Mouse (Mus musculus) regulatory T cell (primary cell): ENCODE data around the gene Nlk.

Experiments
- in situ Hi-C: fragments of 300-600 bp; cut with MboI, MseI; formaldehyde crosslinking; loops from one replicate; pipeline ENCODE4 v1.15.1; 2025; ENCODE audit warnings: high pct_unique_total_duplicates

Nlk gene

DNA sequence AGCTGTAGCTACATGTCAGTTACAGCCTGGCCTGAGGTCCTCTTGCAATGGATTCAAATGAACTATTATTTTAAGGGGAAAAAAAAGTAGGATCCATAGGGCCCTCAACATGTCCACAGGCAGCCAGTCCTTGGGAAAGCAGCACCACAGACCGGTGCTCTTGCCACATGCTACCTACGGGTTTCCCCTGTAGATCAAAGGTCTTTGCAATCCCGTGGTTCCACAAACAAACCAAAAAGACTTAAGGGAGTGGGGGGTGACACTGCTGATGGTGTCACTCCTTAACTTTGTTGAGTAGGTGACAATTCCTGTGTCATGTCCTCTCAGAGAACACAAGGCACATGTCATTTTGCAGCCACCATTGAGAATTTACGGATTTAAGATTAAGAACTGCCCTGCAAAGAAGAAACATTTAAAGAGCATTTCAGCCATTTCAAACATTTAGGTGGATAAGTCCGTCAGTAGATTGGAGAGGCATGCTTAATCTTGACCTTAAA, 147.6 kb downstream of the Nlk start:
- in situ Hi-C loops, result no loop called here

DNA sequence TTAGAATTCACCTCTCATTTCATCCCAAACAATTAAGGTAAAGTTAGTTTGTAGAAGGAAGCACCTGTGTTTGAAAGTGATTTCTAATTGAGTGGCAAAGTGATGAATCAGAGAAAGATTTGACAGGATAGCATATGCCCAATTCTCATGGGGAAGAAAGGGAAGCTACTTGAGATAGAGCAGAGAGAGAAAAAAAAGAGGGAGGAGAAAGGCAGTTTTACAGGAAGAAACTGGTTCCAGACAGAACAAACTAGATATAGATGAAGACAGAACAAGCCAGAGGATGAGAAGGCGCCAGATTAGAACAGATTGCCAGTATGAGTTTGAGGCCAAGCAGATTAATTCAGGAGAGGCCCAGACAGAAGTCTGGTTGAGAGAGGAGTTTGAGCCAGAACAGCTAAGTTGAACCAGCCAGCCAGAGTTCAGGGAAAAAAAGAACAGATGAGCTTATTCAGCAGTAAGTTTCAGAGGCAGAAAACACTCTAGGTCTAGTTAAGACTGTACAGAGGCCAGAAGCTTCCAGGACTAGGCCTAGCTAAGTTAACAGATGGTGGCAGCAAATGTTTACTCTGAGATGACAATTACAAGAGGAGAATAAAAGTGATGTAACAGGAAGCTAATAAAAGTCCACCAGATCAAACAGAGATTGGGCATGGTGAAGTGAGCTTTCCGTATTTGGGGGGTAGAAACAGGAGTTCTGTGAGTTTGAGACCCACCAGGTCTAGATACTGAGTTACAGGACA, 149.3 kb downstream of the Nlk start:
- in situ Hi-C loops, result no loop called here

DNA sequence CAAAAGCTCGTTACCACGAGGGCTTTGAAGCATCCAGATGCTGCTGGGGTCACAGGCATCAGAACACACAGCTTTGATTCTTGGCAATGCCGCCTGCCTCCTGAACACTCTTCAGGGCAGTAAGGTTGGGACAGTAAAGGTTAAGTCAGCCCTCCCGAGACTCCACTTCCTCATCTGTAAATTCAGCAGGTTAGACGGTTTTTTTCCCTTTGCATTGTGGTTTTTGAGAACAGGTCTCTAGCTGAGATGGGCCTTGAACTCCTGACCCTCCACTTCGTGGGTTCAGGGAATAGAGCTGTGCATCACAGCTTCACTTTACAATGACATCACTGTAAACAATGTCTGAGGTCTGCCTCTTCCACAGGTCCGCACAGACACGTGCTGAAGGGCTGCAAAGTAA, 152.0 kb downstream of the Nlk start:
- in situ Hi-C loops, result no loop called here

DNA sequence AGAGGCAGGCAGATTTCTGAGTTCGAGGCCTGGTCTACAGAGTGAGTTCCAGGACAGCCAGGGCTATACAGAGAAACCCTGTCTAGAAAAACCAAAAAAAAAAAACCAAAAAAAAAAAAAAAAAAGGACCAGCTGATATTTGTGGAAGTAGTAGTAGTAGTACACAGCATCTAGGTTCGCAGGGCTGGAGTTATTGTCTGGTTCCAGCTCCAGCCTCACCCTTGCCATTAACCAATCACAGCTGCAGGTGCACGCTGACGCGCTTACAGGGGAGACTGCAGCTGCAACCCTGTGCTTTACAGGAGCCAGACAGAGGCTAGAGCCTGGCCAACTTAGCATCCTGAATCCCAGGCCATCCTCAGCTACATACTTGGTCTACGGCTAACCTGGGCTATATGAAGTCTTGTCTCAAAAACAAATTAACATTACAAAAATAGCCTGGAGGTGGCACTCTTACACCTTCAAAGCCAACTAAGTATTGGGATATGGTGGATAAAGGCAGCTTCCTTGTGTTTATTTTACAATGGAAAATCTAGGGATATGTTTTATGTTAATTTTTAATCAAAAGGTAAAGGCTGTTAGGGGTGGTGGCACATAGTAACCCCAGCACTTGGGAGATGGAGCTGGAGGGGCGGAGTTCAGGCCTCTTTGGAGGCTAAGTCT, 152.6 kb downstream of the Nlk start:
- in situ Hi-C loops, result no loop called here

DNA sequence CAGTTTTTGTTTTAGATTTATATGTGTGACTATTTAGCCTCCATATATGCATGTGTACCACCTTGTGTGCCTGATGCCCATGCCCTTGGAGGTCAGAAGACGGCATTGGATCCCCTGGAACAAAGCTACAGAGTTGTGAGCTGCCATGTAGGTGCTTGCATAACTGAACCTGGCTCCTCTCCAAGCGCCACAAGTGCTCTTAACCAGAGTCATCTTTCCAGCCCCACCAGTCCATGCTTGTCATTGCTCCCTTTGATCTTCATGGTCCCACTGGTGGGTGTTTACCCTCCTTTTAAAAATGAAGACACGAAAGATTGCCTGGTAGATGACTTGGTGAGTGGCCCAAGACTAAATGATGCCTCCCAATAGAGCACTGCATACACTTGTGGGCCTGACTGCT, 156.8 kb downstream of the Nlk start:
- in situ Hi-C loops, result no loop called here

DNA sequence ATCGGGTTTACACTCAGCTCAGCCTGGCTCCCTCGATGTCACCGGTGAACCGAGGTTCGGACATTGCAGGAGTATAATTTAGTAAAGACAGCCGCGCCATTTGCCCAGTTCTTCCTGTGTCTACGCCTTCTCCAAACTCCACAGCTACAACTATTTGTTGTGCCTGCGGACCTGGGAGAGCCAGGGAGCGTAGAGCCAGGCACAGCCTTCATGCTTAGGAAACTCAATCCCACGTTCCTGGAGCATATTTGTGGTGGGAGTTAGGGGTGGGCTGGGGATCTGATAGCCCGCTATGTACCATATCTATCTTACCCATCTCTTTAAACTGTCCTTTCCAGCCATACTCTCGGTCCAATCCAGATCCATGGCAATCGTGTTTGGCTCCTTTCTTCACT, 160.5 kb downstream of the Nlk start:
- in situ Hi-C loops, result loop anchor here (10.0 kb wide), 1 partner anchor 1322 kb away; the partner anchor contains the start of gene Ssh2

DNA sequence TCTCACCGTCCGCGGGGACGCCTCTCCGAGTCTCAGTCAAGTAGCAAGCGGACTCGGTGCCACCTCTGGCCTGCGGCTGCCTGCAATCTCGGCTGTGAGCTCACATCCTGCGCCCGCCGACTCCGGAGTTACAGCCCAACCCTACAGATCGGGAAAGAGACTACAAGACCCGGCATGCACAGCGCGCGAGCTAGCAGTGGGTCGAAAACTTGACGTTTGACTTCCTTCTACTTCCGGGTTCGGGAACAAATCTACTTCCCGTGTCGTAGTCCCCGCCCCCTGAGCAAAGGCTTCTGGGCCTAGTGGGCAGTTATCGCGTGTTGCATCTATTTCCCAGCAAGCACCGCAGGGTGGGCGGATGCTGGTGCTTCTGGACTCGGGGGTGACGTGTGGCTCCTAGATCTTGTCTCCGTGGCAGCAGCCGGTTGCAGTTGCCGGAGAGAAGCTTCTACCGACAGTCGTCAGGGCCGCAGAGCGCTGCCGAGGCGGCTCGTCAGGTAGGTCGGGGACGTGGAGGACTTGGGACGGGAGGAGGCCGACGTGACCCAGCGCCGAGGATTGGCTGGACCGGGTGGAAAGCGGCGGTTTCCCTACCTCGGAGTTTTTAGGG, 161.0 kb downstream of the Nlk start, which contains the start of the genes Tnfaip1 and Ift20:
Tnfaip1 (minus strand) TSS at position 253 of the 610 bp plus-strand sequence.
Ift20 (plus strand) TSS at position 282 of the 610 bp plus-strand sequence.
- in situ Hi-C loops, result loop anchor here (10.0 kb wide), 1 partner anchor 1321 kb away; the partner anchor contains the start of gene Ssh2

DNA sequence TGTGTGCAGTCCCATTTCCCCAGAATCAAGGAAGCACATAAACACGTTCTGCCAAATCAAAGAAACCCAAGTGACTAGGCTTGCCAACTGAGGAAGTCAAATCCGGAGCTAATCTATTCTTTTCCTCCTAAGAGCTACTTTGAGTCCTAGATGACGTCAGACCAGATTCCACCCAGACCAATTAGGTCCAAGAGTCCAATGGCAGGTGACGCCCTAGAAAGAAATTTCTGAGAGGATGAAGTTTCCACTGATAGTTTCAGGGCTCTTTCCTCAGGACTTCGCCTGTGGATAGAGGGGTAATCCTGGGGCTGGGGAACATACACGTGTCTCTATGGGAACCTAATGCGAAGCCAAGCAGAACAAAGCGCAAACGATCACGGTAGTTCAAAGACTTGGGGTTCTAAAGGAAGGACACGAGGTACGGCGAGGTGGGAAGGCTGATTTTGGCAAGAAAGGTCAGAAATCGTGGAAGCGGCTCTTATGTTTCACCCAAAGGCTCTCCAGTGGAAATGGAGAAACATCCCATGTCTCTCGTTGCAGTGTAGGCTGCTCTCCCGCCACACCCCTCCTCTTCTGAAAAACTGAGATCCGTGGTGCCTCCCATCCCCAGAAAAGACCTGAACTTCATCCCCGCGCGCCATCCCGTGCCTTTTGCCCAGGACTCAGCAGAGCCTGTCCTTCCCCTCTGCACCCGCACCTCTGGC, 161.6 kb downstream of the Nlk start:
- in situ Hi-C loops, result loop anchor here (10.0 kb wide), 1 partner anchor 1321 kb away; the partner anchor contains the start of gene Ssh2

DNA sequence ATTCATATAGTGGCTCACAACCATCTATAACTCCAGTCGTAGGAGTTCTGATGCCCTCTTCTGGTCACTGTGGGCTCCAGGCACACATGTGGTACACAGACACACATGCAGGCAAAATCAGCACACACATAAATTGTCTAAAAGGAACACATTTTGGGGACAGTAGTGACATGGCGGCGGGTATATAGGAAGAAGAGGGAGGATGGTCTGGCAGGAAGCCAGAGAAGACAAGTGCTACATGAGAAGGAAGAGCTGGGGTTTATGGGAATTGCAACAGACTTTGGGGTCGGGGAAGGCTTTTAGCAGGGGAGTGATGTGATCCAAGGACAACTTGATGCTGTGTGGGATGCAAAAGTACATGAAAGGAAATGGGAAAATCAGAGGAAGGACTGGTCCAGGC, 162.7 kb downstream of the Nlk start:
- in situ Hi-C loops, result loop anchor here (10.0 kb wide), 1 partner anchor 1320 kb away; the partner anchor contains the start of gene Ssh2

DNA sequence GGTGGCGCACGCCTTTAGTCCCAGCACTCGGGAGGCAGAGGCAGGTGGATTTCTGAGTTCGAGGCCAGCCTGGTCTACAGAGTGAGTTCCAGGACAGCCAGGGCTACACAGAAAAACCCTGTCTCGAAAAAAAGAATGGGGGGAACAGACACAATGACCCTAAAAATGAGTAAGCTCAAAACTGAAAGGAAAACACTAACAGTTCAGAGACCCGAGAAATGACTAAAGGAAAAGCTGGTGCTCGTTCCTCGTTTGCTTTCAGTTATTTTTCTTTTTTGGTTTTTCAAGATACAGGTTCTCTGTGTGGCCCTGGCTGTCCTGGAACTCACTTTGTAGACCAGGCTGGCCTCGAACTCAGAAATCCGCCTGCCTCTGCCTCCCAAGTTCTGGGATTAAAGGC, 165.7 kb downstream of the Nlk start:
- in situ Hi-C loops, result loop anchor here (10.0 kb wide), 1 partner anchor 1317 kb away; the partner anchor contains the start of gene Ssh2

DNA sequence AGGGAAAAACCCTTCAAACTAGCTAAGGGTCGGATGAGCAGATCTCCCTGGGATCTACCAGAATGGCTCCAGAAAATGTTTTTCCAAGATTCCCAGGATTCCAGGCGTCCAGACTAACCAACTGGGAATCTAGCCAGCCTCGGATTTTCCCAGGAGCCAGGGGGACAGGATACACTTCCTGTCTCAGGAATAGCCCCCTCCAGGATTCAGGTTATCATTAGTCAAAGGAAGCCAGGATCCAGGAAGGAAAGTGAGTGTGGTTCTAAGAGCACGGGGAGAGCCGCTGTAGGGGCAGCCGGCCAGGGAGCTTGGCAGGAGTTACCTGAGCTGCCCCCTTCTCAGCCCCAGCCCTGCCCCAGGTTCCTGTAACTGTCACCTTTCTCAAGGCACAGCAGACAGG, 166.1 kb downstream of the Nlk start:
- in situ Hi-C loops, result loop anchor here (10.0 kb wide), 1 partner anchor 1316 kb away; the partner anchor contains the start of gene Ssh2

DNA sequence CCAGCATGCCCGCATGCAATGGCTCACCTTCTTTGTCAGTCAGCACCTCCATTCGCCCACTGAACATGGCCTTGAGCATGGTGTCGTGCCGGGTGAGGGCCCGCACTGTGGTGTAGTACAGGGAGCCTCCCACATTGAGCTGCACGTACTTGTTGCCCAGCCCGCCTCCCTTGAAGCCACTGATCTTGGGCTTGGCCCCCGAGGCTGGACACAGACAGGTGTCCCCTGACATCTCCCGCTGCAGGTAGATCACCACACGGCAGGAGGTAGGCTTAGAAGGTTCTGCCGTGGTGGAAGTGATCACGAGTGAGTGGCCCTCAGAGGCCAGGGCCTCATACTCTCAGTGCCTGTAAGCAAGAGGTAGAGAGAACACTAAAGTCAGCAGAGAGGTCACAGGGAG, 167.2 kb downstream of the Nlk start:
- in situ Hi-C loops, result loop anchor here (10.0 kb wide), 1 partner anchor 1315 kb away; the partner anchor contains the start of gene Ssh2

DNA sequence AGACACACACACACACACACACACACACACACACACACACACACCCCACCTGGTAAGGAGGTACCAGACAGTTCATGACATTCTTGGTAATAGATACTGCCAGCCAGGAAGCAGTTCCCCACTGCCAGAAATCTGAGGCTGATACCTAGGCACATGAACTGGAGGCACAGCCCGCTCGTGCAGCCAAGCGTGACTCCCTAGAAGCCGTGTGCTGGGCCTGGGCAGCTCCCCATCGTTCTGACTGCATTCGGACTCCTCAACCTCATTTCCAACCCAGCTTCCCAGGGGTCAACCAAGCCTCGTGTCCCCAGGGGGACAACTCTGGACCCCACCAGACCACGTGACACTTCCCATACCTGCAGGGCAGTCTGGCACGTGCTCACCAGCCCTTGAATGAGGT, 168.5 kb downstream of the Nlk start:
- in situ Hi-C loops, result no loop called here

DNA sequence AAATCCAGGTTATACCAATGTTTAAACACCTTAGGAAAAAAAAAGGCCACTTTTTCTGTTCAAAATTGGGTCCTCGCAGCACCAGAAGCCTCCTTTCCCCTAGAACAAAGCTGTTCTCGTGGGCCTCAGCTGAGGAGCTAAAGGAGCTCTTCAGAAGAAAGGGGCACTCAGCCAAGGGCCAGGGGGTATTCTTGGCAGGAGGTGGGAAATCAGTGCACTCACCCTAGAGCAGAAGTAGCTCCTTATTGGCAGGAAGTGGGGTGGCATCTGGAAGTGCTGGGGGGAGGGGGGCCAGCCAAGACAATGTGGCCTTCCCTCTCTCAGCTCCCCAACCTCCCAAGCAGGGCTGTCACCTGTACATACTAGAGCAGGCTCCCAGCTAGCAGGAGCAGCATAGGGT, 172.3 kb downstream of the Nlk start:
- in situ Hi-C loops, result no loop called here

DNA sequence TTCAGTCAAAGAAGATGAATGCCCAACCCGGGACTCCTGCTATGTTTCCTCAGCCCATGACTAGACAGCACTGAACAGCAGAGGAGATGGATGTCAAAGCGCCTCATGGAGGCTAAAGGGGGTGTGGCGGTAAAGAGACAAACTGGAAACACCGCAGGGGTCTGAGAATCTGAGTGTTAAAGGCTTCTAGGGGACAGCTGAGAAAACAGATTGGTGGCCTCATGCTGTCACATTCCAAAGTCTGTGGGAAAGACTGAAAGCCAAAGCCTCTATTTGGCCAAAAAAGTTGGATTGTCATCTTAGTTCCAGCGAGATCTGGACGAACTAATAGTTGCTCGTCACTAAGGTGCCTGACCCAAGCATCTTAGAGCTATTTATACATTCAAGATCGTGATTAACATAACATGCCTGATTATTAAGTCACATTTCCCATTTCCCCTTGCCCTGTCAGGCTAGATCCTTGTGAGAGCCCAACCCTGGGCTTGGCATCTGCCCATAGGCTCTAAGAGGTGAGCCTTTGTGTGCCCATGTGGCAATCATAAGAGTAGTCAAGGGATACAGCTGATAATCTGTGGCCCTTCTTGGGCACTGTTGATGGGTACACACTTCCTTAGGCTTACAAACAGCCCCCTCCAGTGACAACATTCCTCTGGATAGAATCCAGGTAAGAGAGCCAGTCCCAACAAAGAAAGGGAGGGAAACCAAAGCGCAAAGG, 173.8 kb downstream of the Nlk start:
- in situ Hi-C loops, result no loop called here

DNA sequence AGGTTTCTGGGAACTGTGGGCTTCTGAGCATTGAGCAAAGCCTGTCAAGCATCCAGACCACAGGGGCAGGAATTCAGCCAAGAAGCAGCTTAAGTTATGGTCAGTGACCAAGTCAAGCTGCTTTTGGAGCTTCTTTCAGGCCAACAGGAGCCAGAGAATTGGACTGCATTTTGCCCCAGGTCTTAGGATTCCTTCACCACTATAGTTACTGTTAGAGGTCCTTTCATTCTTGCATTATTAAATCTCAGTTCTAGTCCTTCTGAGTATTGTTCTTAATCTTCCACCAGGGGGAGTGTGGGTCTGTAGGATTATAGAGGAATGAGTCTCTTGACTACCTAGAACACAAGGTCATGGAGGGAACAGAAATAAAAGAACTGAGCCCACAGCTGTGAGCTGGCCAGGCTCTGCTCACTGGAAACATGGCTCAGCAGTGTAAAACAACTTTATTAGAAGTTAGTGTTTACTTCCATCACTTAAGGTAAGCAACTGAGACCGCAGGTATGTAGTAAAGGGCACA, 174.6 kb downstream of the Nlk start:
- in situ Hi-C loops, result no loop called here

DNA sequence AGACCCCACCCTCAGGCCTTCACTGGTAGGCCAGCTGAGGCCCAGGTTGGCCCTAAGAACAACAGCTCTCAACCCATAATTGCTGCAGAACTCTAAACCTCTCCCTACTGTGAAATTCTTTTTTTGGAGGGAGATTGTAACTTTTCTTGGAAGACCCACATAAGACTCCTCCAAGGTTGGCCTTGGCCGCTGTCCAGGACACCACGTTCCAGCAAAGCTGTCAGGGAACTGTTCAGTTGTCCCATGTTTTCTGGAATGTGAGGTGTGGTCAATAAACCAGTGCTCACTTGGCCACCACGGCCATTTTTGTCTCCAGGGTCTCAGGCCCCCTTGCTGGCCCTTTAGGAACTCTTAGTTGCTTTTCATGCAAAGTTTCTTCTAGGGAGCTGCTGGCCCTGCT, 175.3 kb downstream of the Nlk start:
- in situ Hi-C loops, result no loop called here

DNA sequence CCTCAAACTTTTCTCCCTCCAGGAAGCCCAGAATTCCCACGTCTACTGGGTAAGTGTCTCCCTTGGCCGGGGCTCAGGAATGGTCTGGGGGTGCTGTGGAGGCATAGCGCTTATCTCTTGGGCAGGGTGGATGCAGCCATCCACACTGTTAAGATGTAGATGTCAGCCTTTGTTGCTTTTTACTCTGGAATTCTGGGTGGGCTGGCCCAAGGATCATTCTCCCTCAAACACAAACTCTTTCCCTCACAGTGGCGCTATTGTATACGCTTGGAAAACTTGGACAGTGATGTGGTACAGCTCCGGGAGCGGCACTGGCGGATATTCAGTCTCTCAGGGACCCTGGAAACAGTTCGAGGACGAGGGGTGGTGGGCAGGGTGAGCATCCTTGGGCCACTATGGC, 178.2 kb downstream of the Nlk start:
- in situ Hi-C loops, result no loop called here
